Mouse (Mus musculus) stomach, embryonic 14.5 days (tissue): Measurements from ENCODE around the gene Sltm. TPM values are rescaled to one million over a fixed set of nuclear protein-coding genes. Genes with fewer than 3 reads are reported as not detected.

Source experiments
- polyA plus RNA-seq: library from polyadenylated mRNA; unstranded; fragments of >200 nt; fragmentation: Nextera tagmentation; extraction: Ambion mirVana; gene quantifications from 2 replicates; pipeline ENCODE4 v1.2.1, GENCODE M21; 2014

Gene Sltm
- polyA plus RNA-seq, 1 experiment from 2014 or later, result 74.7 TPM

Other genes starting within 250 kb of the Sltm start
- gene Ccnb2, start 121.2 kb upstream of the Sltm start, polyA plus RNA-seq, result 173 and 177 TPM in 2 replicates
- gene Rnf111, start 39.0 kb upstream of the Sltm start, polyA plus RNA-seq, result 29.8 and 32.0 TPM in 2 replicates
- 0.26 and 0.38 TPM in 2 replicates for gene Gm10642, start 113.5 kb downstream of the Sltm start, polyA plus RNA-seq
- 11.3 and 13.2 TPM in 2 replicates for gene Mindy2, start 114.4 kb downstream of the Sltm start, polyA plus RNA-seq
- gene Adam10, start 136.2 kb downstream of the Sltm start, polyA plus RNA-seq, result 67.5 and 73.3 TPM in 2 replicates